Mouse (Mus musculus): Measurements from ENCODE around the gene Thap11.
"Not testable (repeated sequence)": the region's sequence is repeated elsewhere in the genome, so short reads cannot be mapped to it uniquely, and the experiment has no call there.

Gene Thap11

DNA sequence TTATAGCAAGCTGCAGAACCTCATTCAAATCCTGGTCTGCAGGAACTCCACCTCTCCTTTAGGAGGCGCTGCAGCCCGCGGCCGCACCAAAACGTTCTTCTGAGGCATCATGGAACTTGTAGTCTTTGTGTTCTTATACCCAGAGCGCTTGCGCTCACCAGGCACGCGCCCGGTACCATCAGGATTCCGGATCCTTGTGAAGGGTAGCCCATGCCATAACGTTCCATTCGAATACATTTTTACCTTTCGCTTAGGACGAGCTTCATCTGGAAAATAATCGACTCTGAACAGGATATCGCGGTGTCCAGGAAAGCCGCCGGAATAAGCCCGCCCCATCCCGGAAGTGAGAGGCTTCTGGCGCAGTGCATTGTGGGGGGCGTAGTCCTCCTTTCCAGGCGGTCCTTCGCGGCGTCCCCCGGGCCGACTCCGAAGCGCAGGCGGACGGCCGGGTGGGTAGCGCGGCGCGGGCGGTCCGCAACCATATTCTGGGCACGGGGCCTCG, at the start of gene Thap11:
Gene Thap11, plus strand, starts transcription at position 418 of the 502 bp plus-strand sequence.
- peak; percentile 93 to 94 for DNase-seq

DNA sequence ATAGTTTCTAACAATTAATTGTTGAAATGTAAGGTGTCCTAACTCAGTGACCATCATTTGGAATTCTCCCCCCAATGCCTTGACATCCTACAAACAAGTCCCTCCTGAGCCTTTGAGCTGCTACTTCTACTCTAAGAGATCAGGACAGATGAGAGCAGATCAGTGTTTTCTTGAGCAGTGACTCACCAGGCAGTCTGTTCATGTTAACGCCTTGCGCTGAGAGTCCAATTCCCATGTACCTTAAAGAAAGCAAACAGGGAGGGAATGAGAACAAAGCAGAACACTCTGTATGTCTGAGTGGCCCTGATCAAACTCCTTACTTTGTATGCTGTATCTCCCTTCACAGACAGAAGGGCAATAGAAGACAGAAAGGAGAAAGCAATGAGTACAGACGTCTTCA, 49.6 kb upstream of the Thap11 start:
- DNase-seq: no peak

DNA sequence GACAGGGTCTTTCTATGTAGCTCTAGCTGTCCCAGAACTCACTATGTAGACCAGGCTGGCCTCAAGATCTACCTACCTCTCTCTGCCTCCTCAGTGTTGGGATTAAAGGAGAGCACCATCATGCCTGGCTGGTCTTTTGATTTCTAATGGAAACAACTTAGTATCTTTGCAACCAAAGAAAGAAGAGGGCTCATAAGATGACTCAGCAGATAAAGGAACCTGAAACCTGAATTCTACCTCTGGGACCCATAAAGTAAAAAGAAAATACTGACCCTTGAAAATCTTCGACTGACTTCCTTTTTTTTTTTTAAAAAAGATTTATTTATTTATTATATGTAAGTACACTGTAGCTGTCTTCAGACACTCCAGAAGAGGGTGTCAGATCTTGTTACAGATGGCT, 49.0 kb upstream of the Thap11 start:
- no peak for DNase-seq

DNA sequence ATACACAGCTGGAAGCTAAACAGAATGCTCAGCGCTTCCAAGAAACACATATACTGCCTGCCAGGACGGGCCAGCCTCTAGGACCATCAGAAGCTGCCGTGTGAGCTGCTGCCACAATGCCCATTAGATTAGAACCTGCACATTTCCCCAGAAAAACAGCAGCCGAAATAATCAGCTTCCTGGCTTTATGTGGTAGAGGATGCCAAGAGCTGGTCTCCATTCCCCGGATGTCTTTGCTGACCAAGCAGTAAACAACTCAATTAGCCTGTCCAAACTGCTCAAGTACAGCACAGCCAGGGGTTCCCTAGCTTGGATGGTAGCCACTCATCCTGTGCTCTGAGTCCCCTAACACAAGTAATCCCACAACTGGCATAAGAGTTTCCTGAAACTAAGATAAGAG, 47.2 kb upstream of the Thap11 start:
- no peak for DNase-seq

DNA sequence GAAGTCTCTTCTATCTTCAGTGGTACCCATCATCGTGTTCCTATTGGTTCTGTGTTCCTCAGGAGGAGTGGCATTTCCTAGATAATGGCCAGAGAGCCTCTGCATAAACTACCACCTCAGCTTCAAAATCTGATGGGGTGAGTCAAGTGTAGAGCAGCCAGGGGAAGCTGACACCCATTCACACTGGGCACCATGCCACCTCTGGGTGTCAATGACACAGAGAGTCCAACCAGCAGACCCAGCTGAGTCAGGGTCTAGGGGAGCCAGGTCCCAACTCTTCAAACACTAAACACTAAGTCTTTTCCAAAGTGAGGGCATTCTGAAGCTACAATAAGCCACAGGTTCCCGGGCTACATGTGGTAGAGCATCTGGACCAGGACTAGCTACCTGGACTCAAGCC, 46.5 kb upstream of the Thap11 start:
- DNase-seq: peak in 1 of 2 experiments; percentile 48

DNA sequence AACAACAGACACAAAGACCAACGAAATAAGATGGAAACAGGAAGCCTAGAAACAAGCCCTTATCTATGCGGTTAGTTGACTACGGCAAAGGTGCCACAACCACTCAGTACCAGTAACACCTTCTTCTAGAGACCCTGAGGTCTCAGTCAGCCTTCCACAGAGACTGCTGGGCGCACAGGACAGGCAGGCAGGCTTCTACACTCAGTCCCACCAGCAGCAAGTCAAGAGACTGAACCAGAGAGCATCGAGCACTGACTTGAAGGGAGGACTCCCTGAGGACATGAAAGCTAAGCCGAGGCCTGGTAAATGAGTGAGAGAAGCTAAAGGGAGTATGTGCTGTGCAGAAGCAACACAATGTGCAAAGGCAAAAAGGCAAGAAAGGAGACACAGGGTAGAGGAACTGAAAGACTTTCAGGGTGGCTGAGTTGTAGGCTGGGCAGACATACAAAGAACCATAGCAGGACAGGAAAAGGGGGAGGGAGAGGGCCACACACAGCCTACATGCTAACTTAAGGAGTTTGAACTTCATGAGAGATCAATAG, 44.6 kb upstream of the Thap11 start:
- no peak for DNase-seq

DNA sequence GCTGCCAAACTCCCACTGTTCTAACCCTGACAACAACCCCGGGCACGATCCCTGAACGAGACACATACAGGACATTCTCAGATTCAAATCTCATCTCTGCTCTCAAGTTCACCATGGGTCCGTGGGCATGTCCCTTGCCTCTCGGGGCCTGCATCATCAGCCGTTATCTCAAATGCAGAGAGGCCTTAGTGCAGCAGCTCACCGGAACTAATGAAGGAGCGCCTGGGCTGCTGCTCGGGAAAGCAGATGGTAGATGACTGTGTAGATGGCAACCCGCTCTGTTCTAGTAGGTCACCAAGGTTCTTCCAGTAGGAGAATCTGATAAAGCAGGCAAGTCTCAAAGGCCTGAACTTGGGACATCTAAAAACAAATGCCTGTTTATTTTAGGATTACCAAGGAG, 43.9 kb upstream of the Thap11 start:
- no peak for DNase-seq

DNA sequence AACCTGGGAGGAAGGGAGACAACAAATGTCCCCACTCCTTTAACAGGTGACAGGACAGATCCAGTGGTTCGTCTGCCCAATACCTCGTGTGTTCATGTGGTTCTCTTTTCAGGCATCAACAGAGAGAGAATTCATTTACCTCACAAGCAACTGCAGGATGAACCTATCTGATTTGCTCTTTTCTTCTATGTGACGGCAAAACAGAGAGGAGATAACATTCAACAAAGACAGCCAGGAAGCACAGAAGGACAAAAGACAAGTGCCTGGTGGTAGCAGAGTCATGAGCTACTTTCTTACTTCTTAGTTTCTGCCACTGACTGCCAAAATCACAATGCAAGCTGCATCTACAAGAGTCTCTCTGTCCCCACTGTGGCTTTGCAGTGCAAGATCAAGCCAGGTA, 43.4 kb upstream of the Thap11 start:
- no peak for DNase-seq

DNA sequence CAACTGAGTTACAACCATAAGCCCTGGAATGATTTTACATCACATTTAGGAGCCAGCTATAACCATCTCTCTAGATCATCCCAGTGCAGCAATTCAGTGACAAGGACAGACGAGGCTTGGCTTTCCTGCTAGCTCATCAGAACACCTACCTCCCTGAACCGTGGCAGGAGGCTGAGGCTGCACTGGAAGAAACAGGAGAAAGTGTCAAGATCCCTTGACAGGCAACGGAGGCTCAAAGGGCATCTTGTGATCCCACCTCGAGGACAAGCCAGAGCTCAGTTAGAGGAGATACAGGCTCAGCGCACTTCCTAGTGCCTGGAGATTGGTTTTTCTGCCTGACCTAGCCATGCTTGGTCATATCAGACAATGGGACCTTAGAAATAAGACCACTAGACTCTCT, 42.4 kb upstream of the Thap11 start:
- DNase-seq: no peak

DNA sequence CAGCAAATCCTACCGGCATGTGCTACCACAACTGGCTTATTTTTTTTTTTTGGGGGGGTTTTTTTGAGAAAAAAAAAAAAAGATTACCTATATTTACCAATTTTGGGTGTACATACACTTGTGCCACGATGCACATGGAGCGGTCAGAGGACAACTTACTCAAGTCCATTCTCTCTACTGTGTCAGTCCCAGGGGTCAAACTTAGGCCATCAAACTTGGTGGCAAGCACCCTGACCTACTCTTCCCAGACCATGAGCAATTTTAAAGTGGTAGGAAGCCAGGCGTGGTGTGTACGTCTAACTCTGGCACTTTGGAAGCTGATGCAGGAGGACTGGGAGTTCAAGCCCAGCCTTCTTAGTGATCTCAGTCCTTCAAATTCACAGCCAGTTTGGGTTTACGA, 41.7 kb upstream of the Thap11 start:
- DNase-seq: no peak

DNA sequence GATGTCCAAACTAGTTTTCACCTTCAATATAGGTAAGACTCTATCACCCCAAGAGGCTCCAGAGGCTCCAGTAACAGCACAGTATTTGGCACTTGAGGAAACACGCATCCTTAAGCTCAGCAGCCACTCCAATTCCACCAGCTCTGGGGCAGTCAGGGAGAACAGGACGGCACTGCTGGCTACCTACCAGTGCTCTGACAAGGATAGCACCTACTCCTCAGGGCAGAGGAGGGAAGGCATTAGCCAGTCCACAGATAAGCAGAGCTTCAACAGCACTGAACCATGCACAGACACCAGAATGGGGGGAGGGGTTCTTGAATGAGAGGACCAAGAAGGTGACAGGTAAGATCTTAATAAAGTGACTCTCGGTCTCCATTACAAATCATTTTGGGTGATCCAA, 35.3 kb upstream of the Thap11 start:
- DNase-seq: no peak

DNA sequence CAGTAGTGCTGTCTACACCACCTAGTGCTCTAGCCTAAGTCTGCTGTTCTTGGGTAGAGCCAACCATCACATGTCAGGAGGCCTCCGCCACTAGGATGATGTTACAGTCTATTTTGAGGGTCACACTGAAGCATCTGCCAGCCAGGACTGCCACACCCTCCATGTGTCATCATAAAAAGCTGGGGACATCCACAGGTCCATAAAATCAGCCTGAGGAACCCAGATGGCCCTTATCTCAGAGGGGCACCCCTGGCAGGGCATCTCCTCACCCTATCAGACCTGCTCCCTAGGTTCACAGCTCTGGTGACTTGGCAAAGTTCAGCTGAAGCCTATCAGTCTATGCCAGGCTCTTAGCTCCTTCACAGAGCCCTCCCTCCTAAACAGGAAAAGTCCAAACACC, 34.0 kb upstream of the Thap11 start:
- no peak for DNase-seq

DNA sequence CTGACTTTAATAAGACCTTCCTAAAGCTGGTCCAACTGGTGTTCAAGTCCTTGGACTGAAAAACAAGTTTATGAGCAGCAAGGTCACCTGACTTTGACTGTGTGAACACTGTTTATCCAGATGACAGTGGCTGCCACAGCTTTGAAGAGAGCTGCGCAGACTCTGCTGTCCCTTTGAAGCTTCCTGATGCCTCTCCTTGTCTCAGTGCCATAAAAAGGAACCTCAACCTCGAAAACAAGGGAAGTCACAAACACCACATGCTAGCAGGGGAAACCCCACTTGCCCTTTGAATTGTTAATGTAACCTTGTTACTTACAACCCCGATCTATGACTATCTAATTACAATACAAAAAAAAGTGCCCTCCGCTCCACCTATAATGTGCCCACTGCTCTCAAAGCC, 29.4 kb upstream of the Thap11 start:
- DNase-seq: no peak

DNA sequence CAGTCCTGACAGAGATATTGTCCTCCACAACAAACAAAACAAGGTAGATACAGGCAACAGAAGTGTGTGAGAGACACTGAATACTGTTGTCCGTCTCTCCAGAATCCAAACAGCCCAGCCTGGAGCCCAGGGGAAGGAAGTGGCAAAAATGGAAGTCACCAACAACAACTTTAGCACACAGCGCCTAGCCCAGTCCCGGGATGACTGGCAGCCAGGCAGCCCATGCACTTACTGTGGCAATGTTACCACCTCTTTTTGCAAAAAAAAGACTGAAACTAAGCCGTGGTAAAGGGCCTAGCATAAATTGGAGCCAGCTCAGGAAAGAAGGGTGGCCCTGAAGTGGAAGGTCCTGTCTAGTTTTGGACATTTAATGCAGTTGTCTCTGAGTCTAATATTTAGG, 28.6 kb upstream of the Thap11 start:
- DNase-seq: no peak

DNA sequence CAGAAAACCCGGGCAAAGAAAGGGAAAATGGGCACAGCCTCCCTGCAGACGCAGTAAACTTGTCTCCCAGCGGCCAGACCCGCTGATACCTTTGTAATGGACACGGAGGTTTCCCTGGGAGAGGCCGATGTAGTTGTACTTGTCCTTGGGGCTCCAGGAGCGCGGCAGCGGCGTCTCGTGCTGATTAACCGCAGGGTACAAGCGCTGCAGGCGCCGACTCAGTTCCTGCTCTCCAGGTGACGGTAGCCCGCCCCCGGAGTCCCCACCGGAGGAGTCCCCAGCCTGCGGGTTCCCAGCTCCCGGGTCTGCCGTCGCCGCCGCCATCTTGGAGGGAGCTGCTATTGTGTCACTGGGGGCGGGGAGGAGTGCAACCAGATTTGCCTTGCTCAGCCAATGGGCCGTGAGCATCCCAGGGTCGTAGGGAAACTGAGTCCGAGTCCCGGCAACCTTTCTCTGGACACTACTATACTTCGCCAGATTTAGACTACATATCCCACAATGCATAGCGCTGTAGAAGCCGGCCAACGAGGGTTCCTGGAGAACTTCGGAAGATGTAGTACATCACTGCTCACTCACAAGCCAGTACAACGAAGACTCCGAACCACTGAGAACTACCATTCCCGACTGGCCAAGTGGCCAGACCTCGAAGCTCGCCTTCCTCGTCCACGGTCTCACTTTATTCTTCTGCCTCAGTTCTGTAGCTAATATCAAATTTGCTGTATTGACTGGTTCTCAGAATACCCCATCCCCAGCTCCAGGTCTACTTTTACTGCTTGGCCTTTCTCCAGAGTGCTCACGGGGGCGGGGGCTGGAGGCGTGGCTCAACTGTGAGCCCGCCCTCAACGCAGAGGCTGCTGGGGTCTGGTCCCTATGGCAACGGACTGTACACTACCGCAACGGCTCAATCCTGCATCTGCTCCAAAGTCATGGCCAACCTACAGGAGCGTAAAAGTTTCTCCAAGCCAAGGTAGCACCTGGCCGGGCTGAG, 27.8 kb upstream of the Thap11 start, which contains the start of the genes Ranbp10 and Tsnaxip1:
Gene Ranbp10, minus strand, starts transcription at position 490 of the 988 bp plus-strand sequence.
Gene Tsnaxip1, plus strand, starts transcription at position 871 of the 988 bp plus-strand sequence.
- peak; percentile 99 for DNase-seq

DNA sequence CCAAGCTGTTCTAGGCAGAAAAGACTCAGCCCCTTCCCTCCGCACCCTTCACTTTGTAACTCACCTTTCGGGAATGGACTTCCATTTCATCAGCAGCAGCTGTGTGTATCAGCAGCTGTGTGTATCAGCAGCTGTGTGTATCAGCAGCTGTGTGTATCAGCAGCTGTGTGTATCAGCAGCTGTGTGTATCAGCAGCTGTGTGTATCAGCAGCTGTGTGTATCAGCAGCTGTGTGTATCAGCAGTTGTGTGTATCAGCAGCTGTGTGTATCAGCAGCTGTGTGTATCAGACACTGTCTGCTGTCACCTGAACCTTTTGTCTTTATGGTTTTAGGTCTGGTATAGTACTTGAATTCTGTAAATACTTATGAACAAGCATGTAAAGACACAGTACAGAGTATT, 21.2 kb upstream of the Thap11 start:
- not testable (repeated sequence) for DNase-seq

DNA sequence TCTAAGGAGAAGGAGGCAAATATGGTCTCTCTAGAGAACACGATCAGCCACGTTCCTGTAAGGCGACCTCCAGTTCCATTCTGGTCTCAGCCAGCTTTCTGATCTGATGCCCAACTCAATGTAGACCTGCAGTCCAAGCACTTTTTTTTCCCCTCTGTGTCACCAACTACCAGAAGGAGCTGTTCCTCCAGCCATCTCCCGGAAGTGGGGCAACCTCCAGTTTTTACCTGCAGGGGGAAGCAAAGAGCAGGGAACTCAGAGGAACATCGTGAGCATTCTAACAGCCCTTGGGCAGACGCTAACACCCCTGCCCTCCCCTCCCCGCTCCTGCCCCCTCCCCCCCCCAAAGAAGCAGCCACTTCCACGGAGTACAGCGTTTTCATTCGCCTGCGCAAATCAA, 19.6 kb upstream of the Thap11 start:
- DNase-seq: peak; percentile 80 to 87

DNA sequence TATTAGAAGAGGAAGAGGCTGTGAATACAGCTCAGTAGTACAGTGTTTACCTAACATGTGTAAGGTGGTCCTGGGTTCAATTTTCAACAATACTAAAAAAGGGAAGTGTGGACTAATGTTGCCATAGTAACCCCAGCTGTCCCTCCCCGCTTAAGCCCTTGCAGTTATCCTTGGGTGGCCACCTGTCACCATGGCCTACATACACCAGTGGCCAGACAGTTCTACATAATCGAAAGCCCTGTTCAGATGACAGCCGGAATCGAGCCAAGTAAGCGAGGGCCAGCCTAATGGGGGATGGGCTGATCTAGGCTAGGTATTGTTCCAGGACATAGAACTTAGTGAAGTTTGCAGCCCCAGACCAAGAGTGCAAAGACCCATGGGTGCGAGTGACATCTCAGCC, 17.9 kb upstream of the Thap11 start:
- DNase-seq: no peak

DNA sequence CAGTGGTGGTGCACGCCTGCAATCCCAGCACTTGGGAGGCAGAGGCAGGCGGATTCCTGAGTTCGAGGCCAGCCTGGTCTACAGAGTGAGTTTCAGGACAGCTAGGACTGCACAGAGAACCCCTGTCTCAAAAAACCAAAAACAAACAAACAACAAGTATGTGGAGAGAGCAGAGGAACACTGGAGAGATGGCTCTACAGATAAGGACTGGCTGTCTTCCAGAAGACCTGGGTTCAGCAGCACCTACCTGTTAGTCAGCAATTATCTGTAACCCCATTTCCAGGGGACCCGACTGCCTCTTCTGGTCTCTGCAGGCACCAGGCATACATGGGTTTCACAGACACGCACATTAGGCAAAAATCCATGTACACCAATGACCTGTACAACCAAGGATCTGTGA, 15.7 kb upstream of the Thap11 start:
- DNase-seq: no peak

DNA sequence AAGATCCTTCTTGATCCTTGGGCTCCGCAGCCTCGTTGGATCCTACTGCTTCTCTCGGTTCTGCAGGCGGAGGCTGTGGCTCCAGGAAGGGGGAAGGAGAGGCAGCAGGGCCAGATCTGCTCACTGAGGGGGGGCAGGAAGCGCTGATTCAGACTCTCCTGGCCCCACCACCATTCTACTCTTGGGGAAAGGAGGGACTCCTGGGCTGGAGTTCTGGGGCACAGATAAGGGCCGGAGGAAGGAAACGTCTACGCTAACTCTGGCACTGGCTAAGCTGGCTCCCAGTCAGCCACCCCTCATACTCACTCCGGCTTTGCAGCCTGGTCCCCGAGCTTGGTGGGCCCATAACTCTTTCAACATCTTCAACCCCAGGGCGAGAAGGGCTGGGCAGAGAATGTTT, 8.3 kb upstream of the Thap11 start:
- DNase-seq: no peak

DNA sequence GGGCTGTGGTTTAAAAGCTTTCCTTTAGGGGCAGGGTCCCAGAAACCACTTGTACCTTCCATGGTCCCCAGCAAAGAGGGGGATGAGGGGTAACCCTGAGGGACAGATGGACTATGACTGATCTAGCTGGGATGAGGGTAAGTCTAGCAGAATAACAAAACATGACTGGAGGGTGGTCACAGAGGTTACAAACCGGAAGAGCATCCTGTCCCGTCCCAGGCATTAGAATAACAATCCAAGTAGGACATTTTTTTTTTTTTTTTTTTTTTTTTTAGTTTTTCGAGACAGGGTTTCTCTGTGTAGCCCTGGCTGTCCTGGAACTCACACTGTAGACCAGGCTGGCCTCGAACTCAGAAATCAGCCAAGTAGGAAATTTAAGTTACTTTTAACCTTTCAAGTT, 4.9 kb upstream of the Thap11 start:
- no peak for DNase-seq

DNA sequence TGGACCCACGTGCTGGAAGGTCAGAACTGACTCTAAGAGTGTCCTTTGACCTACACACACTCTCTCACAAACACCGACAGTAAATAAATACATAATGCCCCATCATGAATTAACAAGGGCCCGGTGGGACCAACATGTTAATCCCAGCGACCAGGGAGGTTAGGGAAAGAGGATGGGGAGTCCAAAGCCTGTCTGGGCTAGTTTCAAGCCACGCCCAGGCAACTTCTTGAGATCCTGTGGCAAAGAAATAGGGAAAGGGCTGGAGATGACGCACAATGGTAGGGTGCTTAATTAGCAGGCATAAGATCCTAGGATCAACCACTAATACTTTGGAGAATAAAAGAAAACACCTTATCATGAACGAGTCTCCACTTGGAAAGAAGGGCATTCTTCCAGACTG, 4.3 kb upstream of the Thap11 start:
- DNase-seq: no peak

DNA sequence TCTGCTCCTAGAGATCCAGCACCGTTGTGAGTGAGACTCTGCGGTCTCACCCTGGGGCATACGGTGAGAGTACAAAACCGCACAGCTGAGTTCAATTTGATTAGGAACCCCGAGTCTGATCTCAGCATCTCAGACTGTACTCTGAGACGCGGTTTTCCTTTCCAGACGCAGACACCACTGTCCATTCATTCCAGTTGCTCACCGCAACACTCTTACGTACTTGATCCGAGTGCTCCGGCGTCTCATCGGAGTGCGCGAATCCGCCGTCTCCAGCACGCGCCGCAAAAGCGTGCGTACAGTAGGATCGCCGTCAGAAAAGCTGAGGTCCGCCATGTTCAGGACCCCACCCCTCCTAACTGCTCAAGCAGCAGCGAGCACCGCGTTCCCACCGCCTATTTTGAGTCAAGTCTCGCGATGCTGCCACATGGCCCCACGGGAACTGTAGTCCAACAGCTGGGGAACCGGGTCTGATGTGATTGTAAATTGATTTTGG, 3.2 kb upstream of the Thap11 start:
- DNase-seq: peak; percentile 89 to 92

DNA sequence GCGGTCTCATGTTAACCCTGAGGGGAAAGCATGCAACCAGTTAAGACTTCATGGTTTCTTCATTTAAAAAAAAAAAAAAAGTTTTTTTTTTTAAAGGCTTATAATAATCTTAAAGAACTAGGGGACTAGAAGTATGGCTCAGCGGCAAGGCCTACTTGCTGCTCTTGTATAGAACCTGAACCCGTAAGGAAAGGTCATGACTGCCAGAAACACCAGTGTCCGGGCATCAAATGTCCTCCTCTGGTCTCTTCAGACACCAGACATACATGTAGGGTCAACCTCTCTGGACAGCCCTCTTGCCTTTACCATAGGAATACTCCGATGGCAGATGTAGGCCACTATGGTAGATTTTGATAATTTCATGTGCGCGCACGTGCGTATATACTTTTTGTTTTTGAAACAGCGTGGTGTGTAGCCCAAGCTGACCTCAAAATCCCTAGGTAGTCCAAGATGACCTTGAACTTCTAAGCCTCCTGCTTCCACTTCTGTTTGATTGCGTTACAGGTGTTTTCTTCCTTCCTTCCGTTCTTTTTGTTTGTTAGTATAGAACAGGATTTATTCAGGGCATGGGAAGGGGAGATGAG, 2.7 kb upstream of the Thap11 start:
- DNase-seq: no peak
